Mouse (Mus musculus) ovary, postnatal 10 days (tissue): ENCODE measurements around the gene Cd2bp2.
"Not testable (repeated sequence)": the region's sequence is repeated elsewhere in the genome, so short reads cannot be mapped to it uniquely, and the experiment has no call there.

Experiments used
- DNase-seq: peaks from one replicate; pipeline ENCODE4 v3.0.0; 2022; ENCODE audit warnings: low spot score

Cd2bp2 gene

DNA sequence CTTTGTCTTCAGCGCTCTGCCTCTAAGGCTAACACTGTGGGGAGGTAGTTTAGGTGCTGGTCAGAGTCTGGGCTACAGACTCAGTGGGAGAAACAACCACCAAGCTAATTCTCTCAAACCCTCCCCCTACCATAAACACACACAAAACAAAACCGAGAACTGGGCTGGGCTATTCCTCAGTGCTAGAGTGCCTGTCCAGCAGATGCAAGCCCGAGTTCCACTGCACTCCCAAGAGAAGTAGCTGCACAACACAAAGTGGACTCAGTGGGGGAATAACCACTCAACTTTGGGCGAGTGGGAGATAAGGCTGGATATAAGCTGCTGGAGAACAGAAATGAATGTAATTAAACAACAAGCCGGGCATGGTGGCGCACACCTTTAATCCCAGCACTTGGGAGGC, 5.2 kb downstream of the Cd2bp2 start:
- DNase-seq, result no peak

DNA sequence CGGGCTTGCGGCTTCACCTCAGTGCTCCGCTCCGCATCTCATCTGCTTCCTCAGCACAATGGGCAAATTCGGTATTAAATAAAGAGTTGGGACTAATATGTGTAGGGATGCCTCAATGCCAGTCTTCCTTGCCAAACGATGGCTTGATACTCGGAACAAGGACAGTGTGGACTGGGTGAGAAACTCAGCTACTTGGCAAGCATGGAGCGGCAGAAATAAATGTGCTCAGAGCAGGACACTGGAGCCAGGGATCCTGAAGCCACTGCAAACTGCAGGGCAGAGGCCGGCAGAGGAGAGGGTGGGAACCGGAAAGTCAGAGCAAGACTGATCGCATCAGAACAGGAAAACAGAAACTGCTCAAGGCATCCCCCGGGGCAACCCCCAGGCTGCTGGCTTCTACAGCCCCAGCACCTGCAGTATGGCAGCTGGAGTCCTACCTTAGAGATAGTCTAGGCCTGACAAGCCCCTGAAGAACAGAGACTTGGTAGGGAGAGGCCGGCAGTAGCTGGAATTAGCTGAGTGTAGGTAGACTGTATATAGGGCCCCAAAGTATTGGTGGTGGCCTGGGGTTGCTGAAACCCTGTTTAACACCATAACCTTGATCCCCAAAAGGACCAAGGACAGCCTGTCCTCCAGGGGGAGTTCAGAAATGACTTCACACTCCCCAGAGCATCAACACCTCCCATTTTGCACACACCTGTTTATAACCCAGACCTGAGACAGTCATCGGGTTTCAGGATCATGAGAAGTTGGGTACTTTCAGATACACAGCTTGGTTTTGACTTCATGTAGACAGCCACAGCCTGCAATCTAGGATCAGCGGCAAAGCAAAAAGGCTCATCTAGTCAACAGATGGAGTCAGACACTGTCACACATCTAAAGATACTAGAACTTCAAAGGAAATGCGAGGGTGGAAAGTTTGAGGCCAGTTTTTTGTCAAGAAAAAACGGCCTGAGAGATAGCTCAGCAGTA, 7.3 kb downstream of the Cd2bp2 start:
- DNase-seq, result no peak

DNA sequence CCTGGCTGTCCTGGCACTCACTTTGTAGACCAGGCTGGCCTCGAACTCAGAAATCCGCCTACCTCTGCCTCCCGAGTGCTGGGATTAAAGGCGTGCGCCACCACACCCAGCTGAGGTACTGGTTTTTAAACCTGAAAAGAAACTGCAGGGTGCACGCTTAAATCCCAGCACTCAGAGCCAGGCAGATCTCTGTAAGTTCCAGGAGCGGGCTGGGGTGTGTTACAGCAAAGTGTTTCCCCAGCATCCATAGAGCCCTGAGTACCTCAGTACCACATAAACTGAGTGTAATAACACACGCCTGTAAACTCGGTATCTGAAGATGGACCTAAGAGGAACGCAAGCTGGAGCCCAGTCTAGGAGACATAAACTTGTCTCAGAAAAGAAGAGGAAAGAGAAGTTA, 8.5 kb downstream of the Cd2bp2 start:
- no peak for DNase-seq

DNA sequence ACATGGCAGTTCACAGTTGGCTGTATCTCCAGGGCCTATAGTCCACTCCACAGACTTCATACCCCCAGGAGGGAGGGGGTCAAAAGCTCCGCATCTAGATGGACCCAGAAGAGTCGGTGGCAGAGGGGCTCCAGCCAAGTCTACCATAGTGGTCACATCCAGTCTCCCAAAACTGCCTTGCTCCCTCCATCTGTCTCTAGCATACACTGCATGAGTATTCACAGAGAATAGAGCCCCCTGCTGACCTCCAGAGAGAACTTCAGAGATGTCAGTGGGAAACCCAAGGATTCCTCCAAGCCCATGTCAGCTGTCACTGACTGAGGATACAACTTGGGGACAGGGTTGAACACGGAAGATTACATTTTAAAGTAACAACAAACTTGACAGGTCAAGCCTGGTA, 10.2 kb downstream of the Cd2bp2 start:
- no peak for DNase-seq

DNA sequence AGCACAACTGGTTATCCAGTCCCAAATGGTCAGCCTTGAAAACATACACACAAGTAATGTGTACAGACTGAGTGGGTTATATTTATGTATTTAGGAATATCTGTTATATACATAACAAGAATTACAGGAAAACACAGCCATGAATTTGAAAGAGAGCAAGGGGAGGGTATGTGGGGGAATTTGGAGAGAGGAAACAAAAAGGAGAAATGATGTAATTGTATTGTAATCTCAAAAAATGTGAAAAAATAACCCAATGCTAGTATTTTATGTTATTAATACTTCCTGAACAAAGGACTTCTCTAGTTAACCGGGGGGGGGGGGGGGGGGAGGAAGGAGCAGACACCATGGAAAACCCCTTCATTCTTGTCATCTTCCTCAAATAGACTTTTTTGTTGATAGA, 11.1 kb downstream of the Cd2bp2 start:
- no peak for DNase-seq

DNA sequence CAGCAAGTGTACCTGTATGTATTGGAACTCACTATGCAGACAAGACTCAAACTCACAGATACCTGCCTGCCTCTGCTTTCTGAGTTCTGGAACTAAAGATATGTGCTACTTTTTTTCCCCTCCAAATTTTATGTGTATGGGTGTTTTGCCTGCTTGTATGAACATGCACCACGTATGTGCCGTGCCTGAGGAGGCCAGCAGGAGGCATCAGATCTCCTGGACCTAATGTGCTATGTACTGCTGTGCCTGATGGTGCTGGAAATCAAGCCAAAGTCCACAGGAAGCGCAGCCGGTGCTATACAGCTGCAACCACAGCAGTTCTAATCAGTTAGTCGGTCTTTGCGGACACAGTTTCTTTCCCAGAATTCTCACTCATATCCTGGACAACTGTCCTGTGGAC, 12.0 kb downstream of the Cd2bp2 start:
- DNase-seq, result no peak

DNA sequence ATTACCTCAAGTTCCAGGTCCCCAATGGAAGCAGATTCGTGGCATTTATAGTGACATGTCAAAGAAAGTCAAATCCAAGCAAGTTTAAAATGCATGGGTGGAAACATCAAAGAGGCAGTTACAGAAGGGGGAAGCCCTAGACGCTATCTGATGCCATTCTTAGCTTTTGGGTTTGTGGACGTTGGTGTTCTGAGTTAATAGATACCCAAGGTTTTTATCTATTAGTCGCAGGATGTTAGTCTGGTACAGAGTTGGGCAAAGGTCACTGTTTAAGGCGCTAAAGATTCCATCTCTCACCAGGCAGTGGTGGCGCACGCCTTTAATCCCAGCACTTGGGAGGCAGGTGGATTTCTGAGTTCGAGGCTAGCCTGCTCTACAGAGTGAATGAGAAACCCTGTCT, 12.5 kb downstream of the Cd2bp2 start:
- no peak for DNase-seq

DNA sequence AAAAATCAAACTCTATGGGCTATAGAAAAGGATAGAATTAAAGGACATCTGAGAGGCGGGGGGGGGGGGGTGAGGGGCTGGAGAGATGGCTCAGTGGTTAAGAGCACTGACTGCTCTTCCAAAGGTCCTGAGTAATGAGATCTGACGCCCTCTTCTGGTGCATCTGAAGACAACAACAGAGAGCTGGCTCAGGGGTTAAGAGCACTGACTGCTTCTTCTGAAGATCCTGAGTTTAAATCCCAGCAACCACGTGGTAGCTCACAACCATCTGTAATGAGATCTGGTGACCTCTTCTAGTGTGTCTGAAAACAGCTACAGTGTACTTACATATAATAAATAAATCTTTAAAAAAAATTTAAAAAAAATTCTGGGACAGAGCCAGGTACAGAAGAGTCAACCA, 14.1 kb downstream of the Cd2bp2 start:
- DNase-seq, result not testable (repeated sequence)

DNA sequence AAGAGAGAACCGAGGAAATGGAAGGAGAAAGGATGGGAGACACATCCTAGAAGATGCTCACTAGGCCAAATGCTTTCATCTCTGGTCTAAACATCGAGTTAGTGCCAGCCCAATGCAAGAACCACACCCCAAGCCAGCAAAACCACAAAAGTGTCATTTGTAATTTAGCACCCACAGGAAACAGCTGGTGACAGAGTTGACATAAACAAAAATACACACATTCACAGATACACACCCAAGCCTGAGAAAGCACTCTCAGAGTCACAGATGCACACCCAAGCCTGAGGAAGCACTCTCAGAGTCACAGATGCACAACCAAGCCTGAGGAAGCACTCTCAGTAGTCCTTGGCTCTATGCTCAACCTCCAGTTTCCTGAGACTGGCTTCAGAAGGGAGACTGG, 15.1 kb downstream of the Cd2bp2 start:
- no peak for DNase-seq

DNA sequence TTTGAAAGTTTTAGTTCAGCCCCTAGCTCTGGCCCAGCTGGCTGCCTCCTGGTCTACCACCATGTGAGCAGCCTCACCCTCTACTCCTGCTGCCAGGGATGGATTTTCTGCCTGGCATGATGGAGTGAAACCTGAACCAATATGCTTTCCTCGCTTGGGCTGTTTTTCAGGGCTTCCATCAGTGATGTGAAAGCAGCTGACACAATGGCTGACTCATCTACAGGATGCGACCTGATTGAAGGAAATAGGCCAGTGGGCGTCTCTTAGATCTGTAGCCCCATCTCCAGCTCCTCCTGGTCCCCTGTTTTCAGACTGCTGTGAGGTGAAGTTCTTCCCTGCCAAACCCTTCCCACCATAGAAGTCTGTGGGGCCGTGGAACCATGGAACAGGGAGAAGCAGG, 18.9 kb downstream of the Cd2bp2 start:
- DNase-seq, result no peak

DNA sequence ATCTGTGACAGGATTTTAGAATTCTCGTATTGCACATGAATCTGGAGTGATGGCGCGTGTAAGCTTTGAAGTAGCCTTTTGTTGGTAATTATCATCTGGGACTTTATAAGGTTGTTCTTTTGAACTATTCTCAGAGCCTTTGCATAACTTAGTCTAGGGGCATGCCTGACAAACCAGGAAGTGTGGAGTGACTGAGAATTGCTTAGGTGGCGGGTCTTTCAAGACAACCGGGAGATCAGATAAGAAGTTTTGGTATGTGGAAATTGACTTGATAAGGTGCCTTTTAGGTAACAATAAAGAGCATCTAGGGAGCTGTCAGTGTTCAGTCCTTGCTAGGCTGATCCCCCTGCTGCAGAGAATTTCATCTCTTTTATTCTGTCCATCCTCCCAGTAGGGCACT, 29.3 kb downstream of the Cd2bp2 start:
- DNase-seq, result no peak

DNA sequence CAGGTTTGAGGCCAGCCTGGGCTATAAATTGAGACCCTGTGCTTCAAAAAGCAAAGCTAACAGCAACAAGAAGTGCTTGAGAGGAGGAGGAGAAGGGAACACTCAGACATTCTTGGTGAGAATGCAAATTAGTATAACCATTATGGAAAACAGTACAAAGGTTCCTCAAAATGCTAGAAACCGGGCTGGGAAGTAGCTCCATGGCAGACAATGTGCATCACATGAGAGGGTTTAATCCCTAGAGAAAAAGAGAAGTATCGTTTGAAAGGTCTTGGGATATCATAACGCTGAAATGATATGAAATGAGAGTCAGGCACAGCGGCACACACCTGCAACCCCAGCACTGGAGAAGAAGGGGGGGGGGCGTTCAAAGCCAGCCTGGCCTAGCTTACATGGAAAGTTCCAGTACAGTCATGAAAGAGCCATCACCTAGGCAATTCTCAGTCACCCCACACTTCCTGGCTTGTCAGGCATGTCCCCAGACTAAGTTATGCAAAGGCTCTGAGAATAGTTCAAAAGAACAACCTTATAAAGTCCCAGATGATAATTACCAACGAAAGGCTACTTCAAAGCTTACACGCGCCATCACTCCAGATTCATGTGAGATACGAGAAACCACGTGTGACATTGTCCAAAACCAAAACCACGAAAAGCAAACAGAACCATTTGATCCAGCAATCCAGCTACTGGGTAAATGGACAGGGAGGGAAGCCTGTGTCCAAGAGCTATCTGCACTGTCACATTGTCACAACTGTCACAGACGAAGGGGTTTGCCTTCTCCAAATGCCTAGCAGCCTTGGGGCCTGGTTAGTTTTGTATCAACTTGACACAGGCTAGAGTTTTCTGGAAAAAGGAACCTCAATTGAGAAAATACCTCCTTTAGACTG, 30.0 kb downstream of the Cd2bp2 start:
- no peak for DNase-seq

DNA sequence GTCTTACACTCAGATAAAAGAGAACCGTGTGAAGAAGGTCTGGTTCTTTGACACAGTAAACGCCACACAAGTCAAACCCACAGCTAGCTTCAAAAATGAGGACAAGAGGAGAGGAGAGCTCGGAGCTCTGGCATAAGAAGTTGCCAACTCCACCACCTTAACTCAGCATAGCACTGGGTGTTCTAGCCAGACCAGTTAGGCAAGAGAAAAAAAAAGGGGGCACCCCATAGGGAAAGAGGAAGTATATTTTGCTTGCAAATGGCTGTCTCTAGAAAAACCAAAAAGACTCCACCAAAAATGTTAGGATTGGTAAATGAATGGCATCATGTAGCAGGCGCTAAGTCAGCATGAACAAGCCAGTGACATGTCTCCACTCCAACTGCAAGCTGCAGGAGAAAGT, 31.8 kb downstream of the Cd2bp2 start:
- DNase-seq, result no peak

DNA sequence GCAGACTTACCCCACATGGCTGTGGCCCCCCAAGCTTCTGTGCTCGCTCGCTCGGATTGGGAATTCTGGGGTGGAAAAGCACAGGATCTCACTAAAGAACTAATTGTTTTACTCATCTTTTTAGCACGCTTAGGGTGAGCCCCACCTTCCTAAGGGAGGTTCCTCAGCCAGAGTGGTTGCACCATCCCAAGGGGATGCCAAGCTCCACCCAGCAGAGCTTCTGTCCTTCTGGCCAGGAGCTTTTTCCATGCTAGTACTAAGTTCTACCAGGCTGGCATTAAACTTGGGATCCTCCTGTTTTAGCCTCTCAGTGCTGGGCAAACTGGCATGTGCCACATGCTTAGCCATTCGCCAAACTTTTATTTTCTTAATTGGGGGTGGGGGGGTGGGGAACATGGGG, 33.3 kb downstream of the Cd2bp2 start:
- DNase-seq, result no peak

DNA sequence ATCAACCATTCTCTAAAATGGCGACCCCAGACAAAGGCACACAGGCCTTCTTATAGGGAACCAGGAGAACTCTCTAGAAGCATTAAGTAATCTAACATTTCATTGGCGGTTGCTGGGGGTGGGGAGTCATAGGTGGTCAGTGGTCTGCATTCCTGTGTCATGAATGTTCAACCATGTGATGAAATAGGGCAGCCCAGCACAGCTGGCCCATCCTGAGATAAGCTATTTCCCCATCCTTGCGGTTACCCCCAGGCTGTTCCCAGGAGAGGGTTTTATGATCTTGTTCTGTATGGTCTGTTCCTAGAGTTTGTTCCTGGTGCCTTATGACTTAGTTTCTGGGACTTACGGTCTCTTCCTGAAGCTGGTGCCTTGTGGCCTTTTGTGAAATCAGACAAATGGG, 38.3 kb downstream of the Cd2bp2 start:
- DNase-seq, result no peak

DNA sequence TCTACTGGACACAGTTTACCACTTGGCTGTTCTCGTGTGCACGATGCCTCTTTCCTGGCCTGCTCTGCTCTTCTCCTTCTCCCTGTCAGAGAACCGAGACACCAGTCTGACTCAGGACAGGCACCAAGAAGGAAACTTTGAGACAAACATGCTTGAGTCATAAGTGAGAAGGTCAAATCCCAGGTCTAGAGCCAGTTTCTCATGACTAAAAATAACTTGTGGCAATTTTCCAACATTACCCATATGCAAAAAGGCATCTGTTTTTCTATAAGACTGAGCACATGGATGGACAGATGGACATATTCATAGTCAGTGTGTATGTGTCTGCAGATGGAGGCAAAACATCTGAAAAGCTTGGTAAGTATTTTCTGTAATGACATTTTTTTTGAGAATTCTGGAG, 42.4 kb downstream of the Cd2bp2 start:
- no peak for DNase-seq

DNA sequence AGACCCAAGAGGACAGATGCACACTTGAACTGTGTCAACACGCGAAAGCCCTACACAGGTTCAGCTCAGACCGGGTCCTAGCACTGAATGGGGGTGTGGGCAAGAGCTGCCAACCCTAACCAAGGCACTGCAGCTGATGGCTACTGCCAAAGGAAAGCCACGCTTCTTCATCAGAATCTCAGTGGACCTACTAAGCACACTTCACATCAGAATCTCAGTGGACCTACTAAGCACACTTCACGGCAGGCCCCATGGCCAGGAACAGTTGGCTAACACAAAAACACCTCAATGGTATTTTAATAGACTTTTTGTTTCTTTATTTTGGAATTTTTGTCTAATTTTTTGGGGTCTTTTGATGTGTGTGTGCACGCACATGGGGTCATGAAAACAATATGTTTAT, 43.4 kb downstream of the Cd2bp2 start:
- DNase-seq, result no peak

DNA sequence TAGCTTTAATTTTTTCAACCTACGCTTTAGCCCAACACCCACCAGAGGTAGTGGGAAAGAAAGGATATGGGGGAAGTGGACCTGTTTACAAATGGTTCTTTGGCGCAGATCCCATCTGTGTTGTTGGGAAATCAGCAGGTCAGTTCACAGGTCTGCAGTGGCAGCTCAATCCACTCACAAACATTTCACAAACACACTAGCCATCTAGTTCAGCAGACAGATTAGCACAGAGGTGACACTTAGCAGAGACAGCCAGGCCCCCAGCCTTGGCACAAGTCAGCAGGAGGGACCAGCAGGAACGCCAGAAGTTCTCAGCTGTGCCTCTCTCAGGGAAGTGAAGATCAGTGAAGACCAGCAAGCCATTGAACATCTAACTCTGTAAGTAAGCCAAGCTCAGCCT, 47.9 kb downstream of the Cd2bp2 start:
- no peak for DNase-seq

DNA sequence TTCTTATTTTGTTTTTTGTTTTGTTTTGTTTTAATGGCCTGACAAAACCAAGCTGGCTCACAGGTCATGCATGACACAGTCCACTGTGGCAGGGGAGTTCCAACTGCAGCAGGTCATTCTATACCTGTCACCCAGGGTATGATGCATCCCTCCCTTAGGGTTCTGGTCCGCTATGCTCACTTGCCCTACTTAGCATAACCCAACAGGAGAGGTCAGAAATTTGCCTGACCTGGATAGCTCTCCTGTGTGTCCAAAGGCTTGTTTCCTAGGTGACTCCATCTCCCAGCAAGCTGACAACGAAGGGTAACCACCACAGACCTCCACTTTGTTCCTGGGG, 49.6 kb downstream of the Cd2bp2 start:
- no peak for DNase-seq

DNA sequence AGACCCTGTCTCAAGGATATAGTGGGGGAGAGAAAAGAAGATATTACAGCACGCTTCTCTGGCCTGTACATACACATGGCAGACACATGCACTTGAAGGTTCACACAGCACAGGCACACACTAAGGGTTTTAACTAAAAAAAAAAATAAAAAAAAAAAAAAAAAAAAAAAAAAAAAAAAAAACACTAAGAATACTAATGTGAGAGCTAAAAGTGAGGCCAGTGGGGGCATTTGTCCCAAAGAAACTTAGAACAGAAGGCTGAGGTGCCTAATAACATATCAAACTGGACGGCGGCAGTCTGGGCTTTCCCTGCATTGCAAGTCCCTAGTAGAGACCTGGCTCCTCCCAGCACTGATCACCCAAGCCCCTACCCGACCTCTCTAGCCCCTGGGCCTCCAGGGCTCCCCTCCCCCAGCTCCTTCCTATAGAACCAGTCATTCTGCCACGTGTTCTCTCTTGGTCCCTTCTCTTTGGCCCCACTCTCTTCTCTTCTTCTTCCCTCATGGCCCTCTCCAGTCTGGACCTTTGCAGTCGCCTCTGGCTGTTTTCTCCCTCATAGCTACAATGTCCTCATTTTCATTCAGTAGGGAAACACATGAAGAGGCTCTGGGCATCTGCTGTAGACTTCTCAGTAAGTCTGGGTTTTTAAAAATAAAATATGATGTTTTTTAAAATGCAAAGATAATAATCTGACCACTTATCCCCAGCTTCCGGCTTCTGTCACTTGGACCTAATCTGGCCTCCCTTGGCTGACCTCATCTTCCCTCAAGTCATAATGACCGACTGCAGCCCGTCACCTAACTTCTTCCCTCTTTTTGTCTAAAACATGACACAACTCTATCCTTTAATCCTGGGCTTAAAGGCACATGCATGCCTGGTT, 50.2 kb downstream of the Cd2bp2 start:
- DNase-seq, result no peak

DNA sequence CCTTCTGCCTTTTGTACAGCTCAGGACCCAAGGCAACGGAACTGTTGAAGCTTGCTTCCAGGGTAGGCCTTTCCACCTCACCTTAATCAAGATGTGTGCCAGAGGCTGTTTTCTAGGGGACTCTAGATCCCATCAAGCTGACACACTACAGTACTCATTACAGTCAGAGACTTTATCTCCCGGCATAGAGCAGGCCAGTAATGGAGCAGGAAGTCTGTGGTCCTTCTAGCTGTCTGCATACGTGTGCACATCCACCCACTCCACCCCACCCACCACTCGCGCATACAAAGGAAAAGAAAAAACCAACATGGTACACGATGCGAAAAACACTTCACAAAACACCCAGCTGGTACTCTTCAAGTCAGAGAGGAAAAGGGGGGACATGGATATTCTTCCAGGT, 51.4 kb downstream of the Cd2bp2 start:
- no peak for DNase-seq

DNA sequence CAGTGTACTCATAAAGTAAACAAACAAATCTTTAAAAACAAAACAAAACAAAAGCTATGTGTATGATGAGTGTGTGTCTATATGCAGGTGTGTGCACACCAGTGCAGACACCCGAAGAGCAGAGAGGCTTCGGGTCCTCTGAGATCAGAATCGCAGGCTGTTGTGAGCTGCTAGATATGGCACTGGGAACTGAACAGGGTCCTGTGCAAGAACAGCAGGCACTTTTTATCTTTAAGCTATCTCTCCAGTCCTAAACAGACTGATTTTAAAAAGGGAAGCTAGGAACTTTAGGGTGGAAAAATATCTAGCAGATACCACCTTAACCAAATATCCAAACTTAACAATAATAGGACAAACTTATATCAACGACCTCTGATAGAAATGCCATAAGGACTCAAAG, 53.2 kb downstream of the Cd2bp2 start:
- DNase-seq, result no peak
